Mouse (Mus musculus) brain, adult 10 weeks (tissue): ENCODE data around the gene Mrgprx2. TPM values are rescaled to one million over a fixed set of nuclear protein-coding genes. Genes with fewer than 3 reads are reported as not detected.

Experiments used
- polyA plus RNA-seq: library from polyadenylated mRNA; stranded (reverse); fragments of 350-450 nt; fragmentation: Illumina TruSeq; extraction: RNeasy Lipid Tissue Mini Kit (QIAGEN cat#74804); gene quantifications from one replicate; pipeline ENCODE4 v1.2.3, GENCODE M21; 2015; ENCODE audit warnings: low read depth, low replicate concordance

Mrgprx2 gene
- polyA plus RNA-seq: not detected

DNA sequence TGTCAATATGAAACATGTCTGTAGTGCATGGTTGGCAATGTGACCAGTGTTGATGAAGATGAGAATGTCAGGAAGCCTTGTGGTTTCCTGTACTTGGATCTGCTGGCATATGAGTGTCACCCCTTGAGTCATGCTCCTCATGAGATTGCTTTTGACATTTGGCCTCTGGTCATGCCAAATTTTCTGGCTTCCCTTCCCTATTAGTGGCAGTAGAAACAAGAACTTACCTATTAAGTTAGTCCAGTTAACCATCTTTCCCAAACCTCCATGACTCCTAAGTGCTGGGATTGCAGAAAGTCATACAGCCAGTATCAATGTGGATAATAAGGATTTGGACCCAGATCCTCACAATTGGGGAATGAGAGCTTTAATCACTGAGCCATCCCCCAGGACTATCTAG is at the start of gene Mrgprx2:
TSS of gene Mrgprx2 (minus strand) at position 101 of the 400 bp plus-strand sequence.

DNA sequence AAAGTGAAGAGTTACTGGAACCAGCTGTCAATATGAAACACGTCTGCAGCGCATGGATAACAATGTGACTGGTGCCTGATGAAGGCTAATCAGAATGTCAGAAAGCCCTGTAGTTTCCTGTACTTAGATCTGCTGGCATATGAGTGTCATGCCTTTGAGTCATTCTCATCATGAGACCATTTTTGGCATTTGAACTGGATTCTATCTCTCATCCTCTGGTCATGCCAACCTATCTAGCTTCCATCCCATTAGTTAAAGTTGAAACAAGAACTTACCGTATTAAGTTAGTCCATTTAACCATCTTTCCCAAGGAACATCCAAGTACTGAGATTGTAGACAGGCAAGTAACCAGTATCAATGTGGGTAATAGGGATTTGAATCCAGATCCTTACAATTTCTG is 42.9 kb downstream of the Mrgprx2 start, which contains the start of gene Mrgprb1:
TSS of gene Mrgprb1 (minus strand) at position 101 of the 400 bp plus-strand sequence.

Other genes starting within 250 kb of the Mrgprx2 start
- not detected for gene Mrgprb8, start 110.8 kb downstream of the Mrgprx2 start, polyA plus RNA-seq
- gene Mrgprb1, start 43.0 kb downstream of the Mrgprx2 start, polyA plus RNA-seq: not detected
- gene Mrgprb2, start 58.8 kb upstream of the Mrgprx2 start, polyA plus RNA-seq: not detected
- not detected for gene Mrgprb3, start 144.5 kb upstream of the Mrgprx2 start, polyA plus RNA-seq